Mouse (Mus musculus): Measurements from ENCODE around the gene Tmem41a. TPM values are rescaled to one million over a fixed set of nuclear protein-coding genes. Genes with fewer than 3 reads are reported as not detected.

Tmem41a gene
- polyA plus RNA-seq (2017; shearing (Covaris generic)), result 14.3 TPM

GRCm38 (mm10) chr16:21946761-21947715, at the start of gene Tmem41a:
Gene Tmem41a, minus strand, starts transcription at chr16:21947552.

GRCm38 (mm10) chr16:21995304-21995703, 48.0 kb upstream of the Tmem41a start, which contains the start of gene Liph:
Gene Liph, minus strand, starts transcription at chr16:21995663.

Other genes with a start within 250 kb of the Tmem41a start
- gene Ehhadh, start 159.7 kb downstream of the Tmem41a start, polyA plus RNA-seq (2017; shearing (Covaris generic)), result 9.6 TPM
- 0.46 TPM for gene Map3k13, start 153.2 kb downstream of the Tmem41a start, polyA plus RNA-seq (2017; shearing (Covaris generic))
- 0.74 TPM for gene Liph, start 48.1 kb upstream of the Tmem41a start, polyA plus RNA-seq (2017; shearing (Covaris generic))
- 13.3 TPM for gene Senp2, start 61.9 kb upstream of the Tmem41a start, polyA plus RNA-seq (2017; shearing (Covaris generic))
- 0.90 TPM for gene Igf2bp2, start 215.7 kb upstream of the Tmem41a start, polyA plus RNA-seq (2017; shearing (Covaris generic))

Measured in inflammation-experienced regulatory T-cells, adult 16 weeks (primary cell).